Mouse (Mus musculus): ENCODE results near the gene Ankrd27.

GRCm38 (mm10) chr7:35583476-35584025 lies 2.5 kb upstream of the Ankrd27 start:
- TF ChIP-seq CTCF (IDR thresholded peaks at IDR 0.05; ENCODE audit: borderline replicate concordance, insufficient read depth, low read length) (no peak), POLR2A (IDR thresholded peaks at IDR 0.05; ENCODE audit: low read depth, low read length) (no peak)

All from embryonic fibroblast, embryonic 13.5 days (primary cell).